Mouse (Mus musculus) brown adipose tissue, adult 24 weeks (tissue): Measurements from ENCODE around the gene Klhl36. TPM values are rescaled to one million over a fixed set of nuclear protein-coding genes. Genes with fewer than 3 reads are reported as not detected.

Source experiments
- H3K27ac ChIP-seq: fragments of 200-500 bp; replicated peaks from 2 replicates; pipeline ENCODE4 v1.5.1; 2012; ENCODE audit warnings: low read depth, mild to moderate bottlenecking, low read length
- H3K4me1 ChIP-seq: fragments of 200-500 bp; 2 replicates; pipeline ENCODE4 v1.6.1; 2012; ENCODE audit warnings: low read length, mixed read lengths; ENCODE audit not compliant: control insufficient read depth, insufficient read depth, insufficient read length
- H3K4me3 ChIP-seq: fragments of 200-500 bp; 2 replicates; pipeline ENCODE4 v1.5.1; 2012; ENCODE audit warnings: low read depth, mild to moderate bottlenecking, low read length, moderate library complexity; ENCODE audit not compliant: insufficient read depth
- polyA plus RNA-seq: library from polyadenylated mRNA; stranded (reverse); fragments of >200 nt; gene quantifications from 2 replicates; pipeline ENCODE4 v1.2.4, GENCODE M21; 2012; ENCODE audit not compliant: missing spikeins, insufficient read depth, insufficient read length

Klhl36 gene
- polyA plus RNA-seq, 1 experiment = 2.7 TPM

- Histone ChIP-seq H3K27ac (no peak overlapping the region; the same call in 1 of the 2 replicates), H3K4me1 (peaks cover 29% of the 10 kb centered on the region), H3K4me3 (no peak overlapping the region)
Measured at GRCm38 (mm10) chr8:119918155-119918567, 56.1 kb downstream of the Klhl36 start.

DNA sequence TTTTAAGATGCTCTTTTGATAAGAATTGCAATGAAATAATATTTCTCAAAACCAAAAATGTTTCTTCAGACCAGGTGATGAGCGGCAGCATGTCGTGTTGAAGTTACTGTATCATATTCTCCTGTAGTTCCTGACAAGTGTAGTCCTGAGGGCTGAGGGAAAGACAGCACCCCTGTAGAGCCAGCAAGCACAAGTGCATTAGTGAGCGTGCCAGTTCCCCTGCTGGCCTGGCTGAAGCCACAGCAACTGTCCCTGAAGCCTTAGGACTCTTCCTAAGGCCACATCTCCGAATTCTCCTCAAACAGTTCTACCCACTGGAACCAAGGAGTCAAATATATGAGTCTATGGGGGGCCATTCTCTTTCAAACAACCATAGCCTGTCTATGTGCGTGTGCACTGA, 61.2 kb downstream of the Klhl36 start:
- no peak overlapping the region for H3K4me3 ChIP-seq
- H3K4me1 ChIP-seq = peaks cover 14% of the 10 kb centered on the region
- H3K27ac ChIP-seq = no peak overlapping the region

DNA sequence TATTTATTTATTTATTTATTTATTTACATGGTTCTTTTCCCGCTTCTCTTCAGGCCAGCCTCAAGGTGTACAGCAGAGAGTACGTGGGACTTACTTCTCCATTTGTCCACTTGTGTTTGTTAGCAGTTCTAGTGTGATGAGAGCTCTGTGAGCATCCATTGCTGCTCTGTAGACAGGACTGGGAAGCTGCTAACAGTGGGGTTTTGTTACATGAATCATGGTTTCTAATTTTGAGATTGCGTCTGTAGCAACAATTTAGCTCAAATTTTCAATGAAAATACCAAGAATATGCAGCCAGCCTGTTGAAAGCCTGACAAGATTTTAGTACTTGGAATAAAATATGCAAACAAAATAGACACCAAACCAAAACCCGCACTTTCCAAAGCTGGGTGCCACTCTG, 63.4 kb downstream of the Klhl36 start:
- Histone ChIP-seq H3K27ac (peak overlapping the region; percentile 26), H3K4me1 (peaks cover 14% of the 10 kb centered on the region)

GRCm38 (mm10) chr8:119926474-119926873, 64.4 kb downstream of the Klhl36 start:
- H3K4me1 ChIP-seq = peaks cover 14% of the 10 kb centered on the region
- no peak overlapping the region for H3K27ac ChIP-seq
- no peak overlapping the region for H3K4me3 ChIP-seq

More for the DNA sequence above, 63.4 kb downstream of the Klhl36 start:
- no peak overlapping the region for H3K4me3 ChIP-seq

Other genes starting within 250 kb of the Klhl36 start
- not detected in 2 replicates for gene Adad2, start 249.5 kb upstream of the Klhl36 start, polyA plus RNA-seq
- 1.9 TPM in 2 replicates for gene Kcng4, start 226.6 kb upstream of the Klhl36 start, polyA plus RNA-seq
- 1.7 and 3.0 TPM in 2 replicates for gene Wfdc1, start 195.9 kb upstream of the Klhl36 start, polyA plus RNA-seq
- not detected in 2 replicates for gene Atp2c2, start 162.3 kb upstream of the Klhl36 start, polyA plus RNA-seq
- 1.7 and 3.4 TPM in 2 replicates for gene Tldc1, start 83.8 kb upstream of the Klhl36 start, polyA plus RNA-seq
- gene Cotl1, start 21.7 kb upstream of the Klhl36 start, polyA plus RNA-seq = 16.9 and 18.2 TPM in 2 replicates
- 40.9 and 46.6 TPM in 2 replicates for gene Usp10, start 48.1 kb downstream of the Klhl36 start, polyA plus RNA-seq
- gene Gm20388, start 48.6 kb downstream of the Klhl36 start, polyA plus RNA-seq = 40.2 and 44.7 TPM in 2 replicates
- gene Crispld2, start 130.2 kb downstream of the Klhl36 start, polyA plus RNA-seq = 6.9 and 8.3 TPM in 2 replicates
- gene Zdhhc7, start 239.2 kb downstream of the Klhl36 start, polyA plus RNA-seq = 21.9 TPM in 2 replicates